Mouse (Mus musculus): ENCODE measurements at regions not wholly inside any gene's neighbourhood (a gene's known extent, or its start where the extent isn't known, plus 50 kb on each side); places are given as distances from the start of the nearest gene placed in this dataset.
A peak's percentile ranks its signal among the peaks of the same experiment; 100 is the strongest.

- DNase-seq (ENCODE audit: low read depth, low spot score) = no peak
Measured at GRCm38 (mm10) chr3:21961091-21961490, 115.4 kb upstream of the Tbl1xr1 start.

GRCm38 (mm10) chr3:21961746-21962145 is 114.7 kb upstream of the Tbl1xr1 start:
- no peak for DNase-seq (ENCODE audit: low read depth, low spot score)

- no peak for DNase-seq (ENCODE audit: low read depth, low spot score)
Measured at GRCm38 (mm10) chr3:21962360-21962782, 114.1 kb upstream of the Tbl1xr1 start.

GRCm38 (mm10) chr3:21962921-21963732 is 113.3 kb upstream of the Tbl1xr1 start:
- DNase-seq (ENCODE audit: low read depth, low spot score) = peak; percentile 29

- no peak for DNase-seq (ENCODE audit: low read depth, low spot score)
Measured at GRCm38 (mm10) chr3:21963733-21964351, 112.6 kb upstream of the Tbl1xr1 start.

- no peak for DNase-seq (ENCODE audit: low read depth, low spot score)
Measured at GRCm38 (mm10) chr3:21964438-21964837, 112.0 kb upstream of the Tbl1xr1 start.

GRCm38 (mm10) chr3:21965556-21965955 is 110.9 kb upstream of the Tbl1xr1 start:
- DNase-seq (ENCODE audit: low read depth, low spot score) = no peak

GRCm38 (mm10) chr3:21971731-21972130 is 104.7 kb upstream of the Tbl1xr1 start:
- DNase-seq (ENCODE audit: low read depth, low spot score) = no peak

- DNase-seq (ENCODE audit: low read depth, low spot score) = no peak
Measured at GRCm38 (mm10) chr3:21973153-21973552, 103.3 kb upstream of the Tbl1xr1 start.

GRCm38 (mm10) chr3:21973681-21974080 is 102.8 kb upstream of the Tbl1xr1 start:
- no peak for DNase-seq (ENCODE audit: low read depth, low spot score)

GRCm38 (mm10) chr3:21974766-21975165 is 101.7 kb upstream of the Tbl1xr1 start:
- DNase-seq (ENCODE audit: low read depth, low spot score) = no peak

GRCm38 (mm10) chr3:21977775-21978174 is 98.7 kb upstream of the Tbl1xr1 start:
- DNase-seq (ENCODE audit: low read depth, low spot score) = no peak

GRCm38 (mm10) chr3:21982991-21983390 is 93.5 kb upstream of the Tbl1xr1 start:
- no peak for DNase-seq (ENCODE audit: low read depth, low spot score)

GRCm38 (mm10) chr3:21983993-21984725 is 92.3 kb upstream of the Tbl1xr1 start:
- no peak for DNase-seq (ENCODE audit: low read depth, low spot score)

- DNase-seq (ENCODE audit: low read depth, low spot score) = no peak
Measured at GRCm38 (mm10) chr3:21984807-21985206, 91.6 kb upstream of the Tbl1xr1 start.

GRCm38 (mm10) chr3:21986164-21986892 is 90.1 kb upstream of the Tbl1xr1 start:
- DNase-seq (ENCODE audit: low read depth, low spot score) = no peak

GRCm38 (mm10) chr3:21986893-21987250 is 89.6 kb upstream of the Tbl1xr1 start:
- no peak for DNase-seq (ENCODE audit: low read depth, low spot score)

- no peak for DNase-seq (ENCODE audit: low read depth, low spot score)
Measured at GRCm38 (mm10) chr3:21987455-21988009, 88.9 kb upstream of the Tbl1xr1 start.

GRCm38 (mm10) chr3:21988010-21988531 is 88.4 kb upstream of the Tbl1xr1 start:
- no peak for DNase-seq (ENCODE audit: low read depth, low spot score)

- no peak for DNase-seq (ENCODE audit: low read depth, low spot score)
Measured at GRCm38 (mm10) chr3:21990526-21990925, 85.9 kb upstream of the Tbl1xr1 start.

GRCm38 (mm10) chr3:21991681-21992152 is 84.7 kb upstream of the Tbl1xr1 start:
- no peak for DNase-seq (ENCODE audit: low read depth, low spot score)

Data from mesoderm, embryonic 11.5 days (tissue).